Mouse (Mus musculus): ENCODE measurements around the gene Map10. TPM values are rescaled to one million over a fixed set of nuclear protein-coding genes. Genes with fewer than 3 reads are reported as not detected.

Map10 gene
- 2.8 TPM in 2 replicates for polyA plus RNA-seq (2011; ENCODE audit: insufficient read length, low read depth, missing spikeins)

DNA sequence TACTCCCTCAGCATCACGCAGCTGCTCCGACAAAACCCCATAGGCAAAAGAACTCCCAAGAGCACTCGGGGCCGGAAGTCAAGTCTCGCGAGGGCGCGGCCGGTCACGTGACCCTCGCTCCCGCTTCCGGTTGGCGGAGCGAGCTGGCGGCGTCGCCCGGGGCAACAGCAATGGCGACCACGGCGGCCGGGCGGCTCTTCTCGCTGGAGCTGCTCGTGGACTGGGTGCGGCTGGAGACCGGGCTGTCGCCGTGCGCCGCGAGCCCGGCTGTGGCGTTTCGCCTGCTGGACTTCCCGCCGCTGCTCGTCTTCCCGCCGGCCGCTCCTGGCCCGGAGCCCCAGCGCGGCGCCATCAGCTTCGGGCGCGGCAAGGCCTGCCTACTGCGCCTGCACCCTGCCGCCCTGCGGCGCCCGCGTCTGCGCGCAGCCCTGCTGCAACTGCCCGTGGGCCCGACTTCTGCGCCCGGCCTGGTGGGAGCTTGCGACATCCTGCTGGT, at the start of gene Map10:
TSS of gene Map10 (plus strand) at position 119 of the 496 bp plus-strand sequence.
- TF ChIP-seq POLR2A (IDR thresholded peaks at IDR 0.05; ENCODE audit: low read depth, low read length) (peak; percentile 39; the same call in 1 of the 2 replicates), CTCF (IDR thresholded peaks at IDR 0.05; ENCODE audit: borderline replicate concordance, insufficient read depth, low read length) (no peak)
- Histone ChIP-seq H3K4me3 (ENCODE audit: insufficient read depth, low read length) (peak within 1 kb of the TSS; percentile 19), H3K4me1 (ENCODE audit: control insufficient read depth, insufficient read depth, low read length) (no peaks in the 10 kb centered on the region), H3K27ac (ENCODE audit: insufficient read depth, low read length) (no peak within 1 kb of the TSS)

DNA sequence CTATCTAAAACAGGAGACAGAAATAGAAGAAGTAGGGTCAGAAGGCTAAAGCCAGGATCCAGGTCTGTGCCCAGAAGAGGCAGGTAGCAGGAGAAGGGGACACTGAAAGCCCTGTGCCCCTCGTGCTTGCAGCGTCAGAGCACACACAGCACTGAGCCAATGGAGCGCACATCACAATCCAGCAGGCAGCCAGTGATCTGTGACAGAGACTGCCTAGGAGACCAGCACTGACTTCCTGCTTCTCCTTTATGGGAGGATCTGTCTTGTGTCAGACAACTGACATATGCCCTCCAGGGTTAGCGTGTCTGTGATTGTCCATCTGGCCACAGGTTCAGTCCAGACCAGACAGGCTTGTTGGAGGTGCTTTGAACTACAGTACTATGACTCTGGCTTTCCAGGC, 49.3 kb upstream of the Map10 start:
- TF ChIP-seq CTCF (IDR thresholded peaks at IDR 0.05; ENCODE audit: borderline replicate concordance, insufficient read depth, low read length) (no peak), POLR2A (IDR thresholded peaks at IDR 0.05; ENCODE audit: low read depth, low read length) (no peak)
- peak overlapping the region; percentile 76; the same call in 1 of the 2 replicates for H3K27ac ChIP-seq (ENCODE audit: insufficient read depth, low read length)
- no peak overlapping the region for H3K4me3 ChIP-seq (ENCODE audit: insufficient read depth, low read length)
- H3K4me1 ChIP-seq (ENCODE audit: control insufficient read depth, insufficient read depth, low read length): peaks cover 12% of the 10 kb centered on the region; the same call in 1 of the 2 replicates

GRCm38 (mm10) chr8:125624287-125624686, 45.3 kb upstream of the Map10 start:
- Histone ChIP-seq H3K27ac (ENCODE audit: insufficient read depth, low read length) (peak overlapping the region; percentile 30), H3K4me1 (ENCODE audit: control insufficient read depth, insufficient read depth, low read length) (peaks cover 6% of the 10 kb centered on the region; the same call in 1 of the 2 replicates), H3K4me3 (ENCODE audit: insufficient read depth, low read length) (no peak overlapping the region)
- TF ChIP-seq POLR2A (IDR thresholded peaks at IDR 0.05; ENCODE audit: low read depth, low read length): no peak
- no peak for TF ChIP-seq CTCF (IDR thresholded peaks at IDR 0.05; ENCODE audit: borderline replicate concordance, insufficient read depth, low read length)

GRCm38 (mm10) chr8:125626381-125626780, 43.2 kb upstream of the Map10 start:
- Histone ChIP-seq H3K27ac (ENCODE audit: insufficient read depth, low read length) (no peak overlapping the region), H3K4me3 (ENCODE audit: insufficient read depth, low read length) (no peak overlapping the region), H3K4me1 (ENCODE audit: control insufficient read depth, insufficient read depth, low read length) (peaks cover 5% of the 10 kb centered on the region; the same call in 1 of the 2 replicates)
- no peak for TF ChIP-seq CTCF (IDR thresholded peaks at IDR 0.05; ENCODE audit: borderline replicate concordance, insufficient read depth, low read length)
- no peak for TF ChIP-seq POLR2A (IDR thresholded peaks at IDR 0.05; ENCODE audit: low read depth, low read length)

- Histone ChIP-seq H3K4me1 (ENCODE audit: control insufficient read depth, insufficient read depth, low read length) (peaks cover 5% of the 10 kb centered on the region; the same call in 1 of the 2 replicates), H3K27ac (ENCODE audit: insufficient read depth, low read length) (no peak overlapping the region), H3K4me3 (ENCODE audit: insufficient read depth, low read length) (no peak overlapping the region)
- TF ChIP-seq CTCF (IDR thresholded peaks at IDR 0.05; ENCODE audit: borderline replicate concordance, insufficient read depth, low read length): no peak
- TF ChIP-seq POLR2A (IDR thresholded peaks at IDR 0.05; ENCODE audit: low read depth, low read length): no peak
Measured at GRCm38 (mm10) chr8:125628834-125629233, 40.8 kb upstream of the Map10 start.

DNA sequence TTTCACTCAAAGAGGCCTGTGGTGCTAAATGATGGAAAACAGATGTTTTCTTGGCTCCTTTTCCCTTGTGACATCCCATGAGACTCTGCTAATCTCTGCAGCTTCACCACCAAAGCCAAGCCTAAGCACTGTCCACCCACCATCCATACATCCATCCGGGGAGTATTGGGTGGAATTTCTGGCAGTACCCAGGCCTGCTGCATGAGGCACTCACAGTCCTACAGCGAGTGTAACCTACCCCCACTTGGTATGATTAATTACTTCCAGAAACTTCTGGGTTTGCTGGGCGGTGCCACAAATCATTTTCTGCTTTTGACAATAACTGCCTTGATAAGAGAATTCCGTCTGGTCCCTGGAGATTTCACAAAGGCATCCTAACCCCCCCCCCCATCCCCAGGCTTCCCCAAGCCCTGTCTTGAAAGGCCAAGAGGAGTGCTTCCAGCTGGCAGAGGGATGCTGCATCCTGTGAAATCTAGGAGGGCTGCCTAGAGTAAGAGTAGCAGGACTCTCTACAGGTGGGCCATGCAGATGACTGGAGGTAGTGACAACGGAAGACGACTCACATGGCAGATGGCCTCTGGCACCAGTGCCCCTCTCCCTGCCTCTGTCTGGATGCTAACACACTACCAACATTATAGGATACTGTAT, 31.1 kb upstream of the Map10 start:
- TF ChIP-seq CTCF (IDR thresholded peaks at IDR 0.05; ENCODE audit: borderline replicate concordance, insufficient read depth, low read length): no peak
- no peak for TF ChIP-seq POLR2A (IDR thresholded peaks at IDR 0.05; ENCODE audit: low read depth, low read length)
- peak overlapping the region; percentile 61 for H3K27ac ChIP-seq (ENCODE audit: insufficient read depth, low read length)

DNA sequence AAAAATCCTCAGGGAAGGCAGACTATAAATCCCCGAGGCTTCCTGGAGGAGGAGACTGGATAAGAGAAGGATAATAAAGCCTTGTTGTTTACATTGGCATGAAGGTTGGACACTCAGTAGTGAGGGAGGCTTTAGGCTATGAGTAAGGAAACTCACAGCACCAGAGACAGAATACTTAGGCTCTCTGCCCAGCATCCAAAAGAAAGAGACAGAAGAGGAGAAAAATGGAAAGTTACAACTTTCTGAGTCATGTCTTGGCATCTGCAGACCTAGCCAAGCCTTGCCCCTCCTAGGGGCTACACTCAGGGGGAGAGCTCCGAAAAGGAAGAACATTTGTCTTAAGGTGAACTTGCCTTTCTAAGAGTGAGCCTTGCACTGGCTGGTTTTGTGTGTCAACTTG, 30.0 kb upstream of the Map10 start:
- H3K27ac ChIP-seq (ENCODE audit: insufficient read depth, low read length): peak overlapping the region; percentile 38
- no peak for TF ChIP-seq POLR2A (IDR thresholded peaks at IDR 0.05; ENCODE audit: low read depth, low read length)
- no peak for TF ChIP-seq CTCF (IDR thresholded peaks at IDR 0.05; ENCODE audit: borderline replicate concordance, insufficient read depth, low read length)
- H3K4me3 ChIP-seq (ENCODE audit: insufficient read depth, low read length): no peak overlapping the region
- peaks cover 5% of the 10 kb centered on the region for H3K4me1 ChIP-seq (ENCODE audit: control insufficient read depth, insufficient read depth, low read length)

More for the DNA sequence above, 31.1 kb upstream of the Map10 start:
- H3K4me3 ChIP-seq (ENCODE audit: insufficient read depth, low read length): no peak overlapping the region
- peaks cover 5% of the 10 kb centered on the region for H3K4me1 ChIP-seq (ENCODE audit: control insufficient read depth, insufficient read depth, low read length)

- peaks cover 5% of the 10 kb centered on the region for H3K4me1 ChIP-seq (ENCODE audit: control insufficient read depth, insufficient read depth, low read length)
- TF ChIP-seq CTCF (IDR thresholded peaks at IDR 0.05; ENCODE audit: borderline replicate concordance, insufficient read depth, low read length): no peak
- TF ChIP-seq POLR2A (IDR thresholded peaks at IDR 0.05; ENCODE audit: low read depth, low read length): no peak
- no peak overlapping the region for H3K4me3 ChIP-seq (ENCODE audit: insufficient read depth, low read length)
- no peak overlapping the region for H3K27ac ChIP-seq (ENCODE audit: insufficient read depth, low read length)
Measured at GRCm38 (mm10) chr8:125640766-125641165, 28.9 kb upstream of the Map10 start.

DNA sequence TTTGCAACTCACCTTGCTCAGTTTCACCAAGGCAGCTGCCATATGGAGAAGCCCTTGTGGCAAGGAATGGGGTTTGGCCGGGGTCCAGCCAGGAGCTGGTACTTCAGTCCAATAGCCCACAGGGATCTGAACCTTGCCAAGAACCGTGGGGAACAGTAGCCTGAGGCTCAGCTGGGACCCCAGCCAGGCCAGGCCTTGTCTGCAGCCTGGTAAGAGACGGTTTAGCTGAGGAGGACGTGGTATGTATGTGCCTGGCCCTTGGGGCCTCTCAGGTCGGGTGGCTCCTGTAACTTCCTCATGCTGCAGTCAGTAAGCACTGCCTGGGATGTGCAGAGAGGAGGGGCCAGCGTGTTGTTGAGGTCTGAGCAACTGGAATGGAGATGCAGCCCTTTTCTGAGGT, 27.8 kb upstream of the Map10 start:
- Histone ChIP-seq H3K27ac (ENCODE audit: insufficient read depth, low read length) (no peak overlapping the region), H3K4me3 (ENCODE audit: insufficient read depth, low read length) (no peak overlapping the region), H3K4me1 (ENCODE audit: control insufficient read depth, insufficient read depth, low read length) (peaks cover 5% of the 10 kb centered on the region)
- TF ChIP-seq POLR2A (IDR thresholded peaks at IDR 0.05; ENCODE audit: low read depth, low read length) (no peak), CTCF (IDR thresholded peaks at IDR 0.05; ENCODE audit: borderline replicate concordance, insufficient read depth, low read length) (no peak)

GRCm38 (mm10) chr8:125645757-125646478, 23.7 kb upstream of the Map10 start:
- no peaks in the 10 kb centered on the region for H3K4me1 ChIP-seq (ENCODE audit: control insufficient read depth, insufficient read depth, low read length)
- TF ChIP-seq POLR2A (IDR thresholded peaks at IDR 0.05; ENCODE audit: low read depth, low read length): no peak
- TF ChIP-seq CTCF (IDR thresholded peaks at IDR 0.05; ENCODE audit: borderline replicate concordance, insufficient read depth, low read length): no peak
- no peak overlapping the region for H3K27ac ChIP-seq (ENCODE audit: insufficient read depth, low read length)
- no peak overlapping the region for H3K4me3 ChIP-seq (ENCODE audit: insufficient read depth, low read length)

Data from embryonic fibroblast, embryonic 13.5 days (primary cell).